Mouse (Mus musculus) limb, embryonic 10.5 days (tissue): ENCODE measurements around the gene Nek5. TPM values are rescaled to one million over a fixed set of nuclear protein-coding genes. Genes with fewer than 3 reads are reported as not detected.

Experiments used
- DNase-seq: peaks from one replicate; pipeline ENCODE4 v3.0.0-alpha.2; 2017; ENCODE audit warnings: low spot score
- H3K27ac ChIP-seq: fragments of 300-500 bp; sonication (generic); 2 replicates; pipeline ENCODE4 v1.5.1; 2016; ENCODE audit warnings: mild to moderate bottlenecking
- H3K27me3 ChIP-seq: fragments of 300-500 bp; sonication (generic); 2 replicates; pipeline ENCODE4 v1.6.1; 2016; ENCODE audit warnings: low read depth, mild to moderate bottlenecking; ENCODE audit not compliant: poor library complexity, severe bottlenecking
- H3K36me3 ChIP-seq: fragments of 300-500 bp; sonication (generic); 2 replicates; pipeline ENCODE4 v1.6.1; 2016; ENCODE audit warnings: mild to moderate bottlenecking, moderate library complexity
- H3K4me1 ChIP-seq: fragments of 300-500 bp; sonication (generic); 2 replicates; pipeline ENCODE4 v1.6.1; 2016
- H3K4me3 ChIP-seq: fragments of 300-500 bp; sonication (generic); 2 replicates; pipeline ENCODE4 v1.5.1; 2016; ENCODE audit warnings: mild to moderate bottlenecking, moderate library complexity
- H3K9me3 ChIP-seq: fragments of 300-500 bp; sonication (generic); replicated peaks from 2 replicates; pipeline ENCODE4 v1.6.1; 2016; ENCODE audit warnings: mild to moderate bottlenecking
- WGBS: fragments of 180-500 bp; shearing (Covaris S2); methylation state at CpG from one replicate; pipeline ENCODE4 v1.1.7; 2016; 5-methylcytosine and 5-hydroxymethylcytosine counted together
- polyA plus RNA-seq: library from polyadenylated mRNA; unstranded; fragments of >200 nt; fragmentation: Nextera tagmentation; extraction: Ambion mirVana; gene quantifications from 2 replicates; pipeline ENCODE4 v1.2.1, GENCODE M21; 2016

The Nek5 gene
- polyA plus RNA-seq: not detected in 2 replicates

DNA sequence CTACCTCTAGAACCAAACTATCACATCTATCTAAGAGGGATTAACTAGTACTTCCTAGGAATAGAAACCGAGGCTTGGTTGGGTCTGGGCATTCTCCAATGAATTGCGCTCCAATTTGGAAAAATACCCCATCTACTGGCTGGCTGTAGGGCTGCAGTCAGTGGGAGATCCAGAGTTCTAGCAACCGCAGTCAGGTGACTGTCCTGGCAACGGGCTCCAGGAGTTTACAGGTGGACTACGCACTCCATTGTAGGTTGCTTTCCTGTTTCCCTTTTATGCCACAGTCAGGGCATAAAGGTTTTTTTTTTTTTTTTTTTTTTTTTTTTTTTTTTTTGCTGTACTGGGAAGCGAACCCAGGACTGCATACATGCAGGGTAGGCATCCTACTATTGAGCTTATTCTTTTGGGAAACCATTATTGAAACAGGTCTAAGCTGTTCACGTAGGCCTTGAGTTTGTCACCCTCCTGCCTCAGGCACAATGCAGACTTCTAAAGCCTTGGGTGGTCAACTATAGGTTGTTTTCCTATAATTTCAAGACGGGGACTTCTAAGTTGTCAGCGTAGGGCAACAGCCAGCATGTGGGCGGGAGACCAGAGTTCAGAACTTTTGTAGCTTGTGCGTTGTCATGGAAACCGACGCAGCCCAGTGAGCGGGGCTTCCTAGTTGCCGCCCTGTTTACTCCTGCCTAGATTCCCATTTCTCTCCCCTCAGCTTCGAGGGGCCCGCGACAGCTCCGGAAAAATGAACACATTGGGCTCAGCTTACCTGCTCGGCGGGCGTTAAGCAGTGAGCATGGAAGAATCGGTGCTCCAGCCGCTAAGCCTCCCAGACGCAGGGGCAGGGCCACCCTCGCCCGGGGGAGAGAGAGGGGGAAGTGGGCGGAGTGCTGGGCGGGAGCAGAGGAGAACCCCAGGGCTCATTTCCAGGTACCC lies at the start of gene Nek5:
Gene Nek5 (minus strand): TSS at position 834 of the 933 bp plus-strand sequence.
- no peaks in the 10 kb centered on the region for H3K27me3 ChIP-seq
- H3K36me3 ChIP-seq: peaks cover 15% of the 10 kb centered on the region
- 2% methylated on average over 29 of the region's 29 CpGs for WGBS
- H3K4me1 ChIP-seq: peaks cover 6% of the 10 kb centered on the region
- peak; percentile 66 for DNase-seq
- peak within 1 kb of the TSS; percentile 55 for H3K4me3 ChIP-seq
- no peaks in the 10 kb centered on the region for H3K9me3 ChIP-seq
- H3K27ac ChIP-seq: no peak within 1 kb of the TSS

DNA sequence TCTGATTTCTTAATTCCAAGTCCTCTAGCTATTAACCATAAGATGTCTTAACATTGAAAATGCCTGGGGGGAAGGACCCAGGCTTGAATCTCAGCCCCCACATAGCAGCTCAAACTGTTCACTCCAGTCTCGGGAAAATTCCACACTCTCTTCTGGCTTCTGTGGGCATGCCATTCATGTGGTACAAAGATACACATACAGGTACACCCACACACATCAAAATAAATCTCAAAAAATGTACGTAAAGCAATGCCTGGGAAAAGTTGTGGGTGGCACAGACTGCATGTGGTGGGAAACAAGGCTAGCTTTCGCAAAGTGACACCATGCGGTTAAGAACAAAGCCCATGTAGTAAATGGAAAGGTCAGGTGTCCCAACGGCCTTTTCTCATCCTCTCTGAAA lies 44.3 kb upstream of the Nek5 start:
- Histone ChIP-seq H3K9me3 (no peaks in the 10 kb centered on the region), H3K27me3 (no peaks in the 10 kb centered on the region), H3K4me1 (peaks cover 14% of the 10 kb centered on the region), H3K27ac (no peak overlapping the region), H3K36me3 (peaks cover 60% of the 10 kb centered on the region), H3K4me3 (no peak overlapping the region)
- 94% methylated on average over 5 of the region's 5 CpGs for WGBS
- no peak for DNase-seq

GRCm38 (mm10) chr8:22166080-22166603 lies 41.3 kb upstream of the Nek5 start, which contains the start of gene Nek3:
TSS of gene Nek3 (minus strand) at chr8:22166435.
- 0% methylated on average over 40 of the region's 43 CpGs for WGBS
- Histone ChIP-seq H3K36me3 (peaks cover 40% of the 10 kb centered on the region), H3K27me3 (no peaks in the 10 kb centered on the region), H3K27ac (peak within 1 kb of the TSS; percentile 89), H3K4me1 (peaks cover 14% of the 10 kb centered on the region), H3K9me3 (no peaks in the 10 kb centered on the region), H3K4me3 (peak within 1 kb of the TSS; percentile 65)
- DNase-seq: peak; percentile 97

DNA sequence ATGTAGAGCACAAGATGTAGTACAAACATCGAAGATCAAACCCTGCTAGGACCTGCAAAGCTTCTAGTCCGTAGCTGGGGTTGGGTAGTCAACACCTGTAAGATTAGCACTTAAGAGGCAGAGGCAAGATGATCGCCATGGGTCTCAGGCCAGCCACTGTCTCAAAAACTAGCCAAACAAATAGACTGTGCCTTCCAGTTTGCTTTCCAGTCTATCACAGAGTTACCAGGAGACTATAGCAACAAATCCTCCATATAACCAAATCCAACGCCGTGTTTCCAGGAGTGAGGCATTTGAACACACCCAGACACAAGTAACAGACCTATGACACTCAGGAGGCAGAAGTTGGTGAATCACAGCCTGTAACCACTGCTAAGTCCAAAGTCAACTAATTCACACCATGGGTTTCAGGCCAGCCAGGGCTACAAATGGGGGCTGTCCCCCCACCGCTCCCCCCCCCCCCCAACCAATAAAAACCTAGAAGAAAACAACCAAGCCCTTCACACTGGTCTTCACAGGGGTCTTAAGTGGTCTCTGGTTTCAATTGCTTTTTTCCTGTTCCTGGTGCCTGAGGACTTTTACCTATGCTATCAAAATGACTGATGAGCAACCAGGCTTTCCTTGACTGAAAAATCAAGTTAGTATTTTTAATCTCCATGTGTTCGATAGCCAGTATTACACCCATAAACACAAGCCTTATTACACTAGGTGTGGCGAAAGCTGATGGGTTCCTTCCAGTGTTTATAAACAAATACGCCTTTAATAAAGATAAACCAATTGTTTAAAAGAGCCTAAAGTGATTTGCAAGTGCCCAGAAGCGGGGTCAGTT lies 40.6 kb upstream of the Nek5 start:
- peaks cover 14% of the 10 kb centered on the region for H3K4me1 ChIP-seq
- no peaks in the 10 kb centered on the region for H3K27me3 ChIP-seq
- H3K36me3 ChIP-seq: peaks cover 33% of the 10 kb centered on the region
- no peaks in the 10 kb centered on the region for H3K9me3 ChIP-seq
- H3K27ac ChIP-seq: peak overlapping the region; percentile 89
- peak overlapping the region; percentile 65 for H3K4me3 ChIP-seq
- WGBS: 48% methylated on average over 10 of the region's 10 CpGs
- peak; percentile 33 for DNase-seq

- H3K4me1 ChIP-seq: peaks cover 14% of the 10 kb centered on the region
- no peak overlapping the region for H3K4me3 ChIP-seq
- H3K36me3 ChIP-seq: peaks cover 31% of the 10 kb centered on the region
- 90% methylated on average over 10 of the region's 10 CpGs for WGBS
- no peaks in the 10 kb centered on the region for H3K27me3 ChIP-seq
- H3K27ac ChIP-seq: no peak overlapping the region
- no peaks in the 10 kb centered on the region for H3K9me3 ChIP-seq
- no peak for DNase-seq
Observed at GRCm38 (mm10) chr8:22164431-22164830, 39.6 kb upstream of the Nek5 start.

- H3K9me3 ChIP-seq: no peaks in the 10 kb centered on the region
- WGBS: 86% methylated on average over 8 of the region's 8 CpGs
- H3K27me3 ChIP-seq: no peaks in the 10 kb centered on the region
- no peak for DNase-seq
- no peak overlapping the region for H3K4me3 ChIP-seq
- H3K36me3 ChIP-seq: peaks cover 15% of the 10 kb centered on the region
- no peak overlapping the region for H3K27ac ChIP-seq
- peaks cover 14% of the 10 kb centered on the region for H3K4me1 ChIP-seq
Observed at GRCm38 (mm10) chr8:22162206-22162605, 37.4 kb upstream of the Nek5 start.

- H3K4me3 ChIP-seq: no peak overlapping the region
- no peak overlapping the region for H3K27ac ChIP-seq
- no peaks in the 10 kb centered on the region for H3K4me1 ChIP-seq
- WGBS: 95% methylated on average over 3 of the region's 3 CpGs
- no peak for DNase-seq
- no peaks in the 10 kb centered on the region for H3K27me3 ChIP-seq
- peaks cover 16% of the 10 kb centered on the region for H3K36me3 ChIP-seq
- no peaks in the 10 kb centered on the region for H3K9me3 ChIP-seq
Observed at GRCm38 (mm10) chr8:22150345-22150663, 25.5 kb upstream of the Nek5 start.

DNA sequence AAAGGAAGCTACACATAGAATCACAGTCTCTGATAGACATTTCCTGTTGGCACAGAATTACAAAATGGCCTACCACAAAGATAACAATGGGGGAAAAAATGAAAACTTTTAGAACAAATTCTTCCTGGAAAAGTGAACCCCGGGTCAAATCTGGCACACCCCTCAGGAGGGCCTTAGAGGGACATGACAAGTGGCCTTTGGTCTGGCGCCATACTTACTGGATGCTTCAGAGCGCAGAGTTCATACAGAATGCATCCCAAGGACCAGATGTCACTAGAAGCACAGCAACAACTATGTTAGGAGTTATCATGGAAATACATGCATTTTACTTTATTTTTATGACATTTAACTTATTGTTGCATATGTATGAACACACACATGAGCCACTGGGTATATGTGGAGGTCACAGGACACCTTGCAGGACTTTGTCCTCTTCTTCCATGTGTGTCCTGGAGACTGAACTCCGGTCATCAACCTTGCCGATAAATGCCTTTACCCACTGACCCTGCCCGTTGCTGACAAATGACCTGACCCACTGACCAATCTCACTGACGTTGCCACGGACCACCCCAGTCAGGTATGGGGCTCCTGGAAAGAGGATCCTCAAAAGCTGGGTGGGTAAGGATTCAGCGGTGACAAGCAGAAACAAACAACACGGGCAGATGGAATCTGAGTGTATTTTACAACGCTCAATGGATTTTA lies 24.9 kb upstream of the Nek5 start:
- Histone ChIP-seq H3K9me3 (no peaks in the 10 kb centered on the region), H3K4me3 (no peak overlapping the region), H3K27me3 (no peaks in the 10 kb centered on the region), H3K27ac (no peak overlapping the region), H3K4me1 (no peaks in the 10 kb centered on the region), H3K36me3 (peaks cover 11% of the 10 kb centered on the region; the same call in 1 of the 2 replicates)
- WGBS: 92% methylated on average over 11 of the region's 11 CpGs
- DNase-seq: no peak

DNA sequence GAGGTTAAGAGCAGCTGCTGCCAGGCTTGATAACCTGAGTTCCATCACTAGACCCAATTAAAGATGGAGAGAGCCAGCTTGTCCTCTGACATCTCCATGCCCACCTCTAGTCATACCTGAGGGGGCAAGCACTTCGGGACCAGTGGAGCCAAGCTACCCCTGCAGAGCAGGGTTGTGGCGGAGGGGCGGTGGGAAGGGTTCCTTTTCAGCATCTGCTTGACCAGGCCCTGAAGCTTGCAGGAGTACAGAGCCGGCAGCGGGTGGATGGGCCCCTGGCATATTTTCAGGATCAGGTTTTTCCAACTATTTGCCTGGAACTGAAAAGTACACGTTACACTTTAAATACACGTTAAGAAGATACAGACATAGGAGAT lies 23.5 kb upstream of the Nek5 start:
- 90% methylated on average over 7 of the region's 7 CpGs for WGBS
- no peak for DNase-seq
- no peaks in the 10 kb centered on the region for H3K4me1 ChIP-seq
- H3K27ac ChIP-seq: no peak overlapping the region
- H3K36me3 ChIP-seq: peaks cover 12% of the 10 kb centered on the region; the same call in 1 of the 2 replicates
- no peak overlapping the region for H3K4me3 ChIP-seq
- H3K9me3 ChIP-seq: no peaks in the 10 kb centered on the region
- no peaks in the 10 kb centered on the region for H3K27me3 ChIP-seq

DNA sequence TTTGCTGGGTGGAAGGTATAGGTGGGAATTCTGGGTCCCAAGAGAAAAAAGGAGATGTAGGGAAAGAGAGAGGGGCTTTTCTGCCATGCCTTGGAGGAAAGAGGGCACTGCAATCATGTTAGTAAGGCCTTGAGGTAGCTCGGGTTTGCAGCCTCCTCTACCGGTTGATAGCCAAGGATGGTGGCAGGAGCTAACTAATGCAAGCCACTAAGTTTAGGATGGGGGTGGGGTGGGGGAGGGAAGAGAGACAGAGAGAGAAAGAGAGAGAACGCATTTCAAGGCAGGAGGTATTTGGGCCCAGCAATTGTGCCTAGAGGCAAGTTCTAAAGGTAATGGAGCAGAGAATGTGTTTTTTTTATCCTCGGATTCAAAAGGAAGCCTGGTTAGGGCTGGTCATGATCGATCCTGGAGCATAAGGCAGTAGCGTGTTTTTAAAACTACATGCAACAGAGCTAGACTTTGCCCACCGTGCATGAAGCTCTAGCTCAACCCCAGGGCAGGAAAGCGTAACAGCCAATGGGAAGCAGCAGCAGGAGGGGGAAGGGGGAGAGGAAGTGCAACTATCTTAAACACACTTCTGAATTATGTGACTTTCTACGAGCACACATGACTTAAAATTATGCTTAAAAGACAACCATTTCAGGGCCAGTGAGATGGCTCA lies 23.0 kb upstream of the Nek5 start:
- Histone ChIP-seq H3K27me3 (no peaks in the 10 kb centered on the region), H3K36me3 (peaks cover 12% of the 10 kb centered on the region; the same call in 1 of the 2 replicates), H3K27ac (no peak overlapping the region), H3K4me3 (no peak overlapping the region), H3K9me3 (no peaks in the 10 kb centered on the region), H3K4me1 (no peaks in the 10 kb centered on the region)
- DNase-seq: no peak
- 80% methylated on average over 9 of the region's 9 CpGs for WGBS

GRCm38 (mm10) chr8:22145831-22146230 lies 21.0 kb upstream of the Nek5 start:
- H3K36me3 ChIP-seq: peaks cover 20% of the 10 kb centered on the region; the same call in 1 of the 2 replicates
- H3K4me1 ChIP-seq: no peaks in the 10 kb centered on the region
- no peak overlapping the region for H3K4me3 ChIP-seq
- no peak for DNase-seq
- WGBS: 84% methylated on average over 6 of the region's 6 CpGs
- H3K9me3 ChIP-seq: no peaks in the 10 kb centered on the region
- no peak overlapping the region for H3K27ac ChIP-seq
- H3K27me3 ChIP-seq: no peaks in the 10 kb centered on the region
